Mouse (Mus musculus): ENCODE measurements around the gene Olfr1444.

DNA sequence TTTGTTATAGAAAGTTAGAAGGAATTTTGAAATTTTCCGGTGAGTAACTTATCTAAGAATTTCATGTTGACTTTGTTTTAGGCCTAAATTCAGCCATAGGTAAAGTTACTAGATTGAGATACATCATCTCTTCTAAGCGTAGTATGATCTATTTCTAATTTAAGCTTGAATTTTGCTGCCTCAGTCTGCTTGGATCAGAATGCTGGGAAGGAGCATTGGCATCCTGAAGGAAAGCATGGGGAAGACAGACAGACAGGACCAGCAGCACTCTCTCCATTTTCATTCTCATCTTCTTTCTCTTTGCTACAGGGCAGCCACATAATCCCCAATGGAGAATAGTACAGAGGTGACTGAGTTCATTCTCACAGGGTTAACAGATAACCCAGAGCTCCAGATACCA lies 26.5 kb downstream of the Olfr1444 start, which contains the start of gene Olfr1445:
- TF ChIP-seq CTCF (IDR thresholded peaks at IDR 0.05; ENCODE audit: control insufficient read depth, insufficient read depth, low read length) (no peak), POLR2A (IDR thresholded peaks at IDR 0.05; ENCODE audit: borderline replicate concordance, control insufficient read depth, low read depth, low read length) (no peak)

Data from bone marrow, adult 2 months (tissue).